29 mouse cellular contexts compared by ENCODE assay signal in genomic region chr7:131318340-131318739, GRCm38 (mm10). TPM values are rescaled to one million over a fixed set of nuclear protein-coding genes. Genes with fewer than 3 reads are reported as not detected.
DNase-seq lines count a peak whose midpoint lies in the region; ATAC-seq lines count a peak whose summit lies in the region.
"Had no signal": no experiment of that assay in that cellular context is flagged by ENCODE, and none has a peak within 500 bp of the region (broad histone marks: within the 10 kb centered on the region; RNA-seq: fewer than 3 reads in every experiment).

No protein-coding gene starts in this region.

- H3K27me3 ChIP-seq in heart, embryonic 15.5 days = no peaks in the 10 kb centered on the region
- H3K27me3 ChIP-seq in kidney, embryonic 15.5 days = no peaks in the 10 kb centered on the region
- H3K27me3 ChIP-seq: embryonic facial prominence, embryonic 15.5 days; hindbrain, embryonic 12.5 days had no signal

- H3K4me2 ChIP-seq in heart, embryonic 15.5 days = peak overlapping the region; percentile 27
- H3K4me2 ChIP-seq in kidney, embryonic 15.5 days = no peak overlapping the region
- H3K4me2 ChIP-seq: embryonic facial prominence, embryonic 15.5 days; hindbrain, embryonic 12.5 days had no signal

- no peak for DNase-seq in frontal cortex, postnatal 36 days (ENCODE audit: low spot score in 2 of 2)
- DNase-seq in heart, postnatal 10 days = no peak
- DNase-seq in kidney, adult 9 months = no peak
- DNase-seq in layer of hippocampus, postnatal 25 days (ENCODE audit: extremely low spot score in 1 of 2, low spot score in 1 of 2) = no peak
- DNase-seq: adrenal gland, adult 8-10 months; adrenal gland, postnatal 36 days; B cell, adult 2 months; cerebellum, adult 11 months; cerebellum, adult 8-10 months; cerebellum, postnatal 14 days; gastrocnemius, postnatal 10 days; heart, postnatal 4 days; kidney, adult 11 months had no signal

- ATAC-seq in frontal cortex, adult (ENCODE audit: low TSS enrichment) = peak; percentile 62
- no peak for ATAC-seq in heart, embryonic 15.5 days (replicated peaks; ENCODE audit: insufficient number of reproducible peaks, insufficient read depth, low FRiP score, low read depth)
- ATAC-seq in kidney, embryonic 15.5 days (replicated peaks; ENCODE audit: low FRiP score) = 0 out of 2 replicates have a peak, but pooled peaks have one; percentile 15
- ATAC-seq: CD4-positive, CD25-positive, alpha-beta regulatory T cell, adult 4 months; forebrain, embryonic 14.5 days; hindbrain, embryonic 16.5 days had no signal

- intact Hi-C loops in heart, postnatal 10 days (cut with DNase I) = no loop called here

- H3K9ac ChIP-seq in heart, embryonic 15.5 days = no peak overlapping the region
- H3K9ac ChIP-seq in kidney, embryonic 15.5 days = no peak overlapping the region
- H3K9ac ChIP-seq: embryonic facial prominence, embryonic 15.5 days; hindbrain, embryonic 12.5 days had no signal

- no peak overlapping the region for H3K27ac ChIP-seq in heart, embryonic 15.5 days
- no peak overlapping the region for H3K27ac ChIP-seq in kidney, embryonic 15.5 days
- H3K27ac ChIP-seq: embryonic facial prominence, embryonic 15.5 days; forebrain, embryonic 10.5 days; hindbrain, embryonic 12.5 days had no signal

- H3K36me3 ChIP-seq in heart, embryonic 15.5 days = no peaks in the 10 kb centered on the region
- no peaks in the 10 kb centered on the region for H3K36me3 ChIP-seq in kidney, embryonic 15.5 days
- H3K36me3 ChIP-seq: embryonic facial prominence, embryonic 15.5 days; forebrain, embryonic 10.5 days; G1E; hindbrain, embryonic 12.5 days had no signal

- H3K4me3 ChIP-seq in heart, embryonic 15.5 days = no peak overlapping the region
- no peak overlapping the region for H3K4me3 ChIP-seq in kidney, embryonic 15.5 days (replicated peaks)
- H3K4me3 ChIP-seq: embryonic facial prominence, embryonic 15.5 days; erythroblast, embryonic 14.5 days; forebrain, embryonic 10.5 days; hindbrain, embryonic 12.5 days had no signal

- WGBS in heart, embryonic 15.5 days = 51% methylated on average over 5 of the region's 7 CpGs
- WGBS in kidney, embryonic 15.5 days = 50% methylated on average over 5 of the region's 7 CpGs

- peaks cover 3% of the 10 kb centered on the region; the same call in 1 of the 2 replicates for H3K4me1 ChIP-seq in heart, embryonic 15.5 days (replicated peaks)
- H3K4me1 ChIP-seq in kidney, embryonic 15.5 days = no peaks in the 10 kb centered on the region
- H3K4me1 ChIP-seq: embryonic facial prominence, embryonic 15.5 days; forebrain, embryonic 10.5 days; hindbrain, embryonic 12.5 days had no signal

- no peaks in the 10 kb centered on the region for H3K9me3 ChIP-seq in heart, embryonic 15.5 days (replicated peaks)
- no peaks in the 10 kb centered on the region for H3K9me3 ChIP-seq in kidney, embryonic 15.5 days (replicated peaks)
- H3K9me3 ChIP-seq: embryonic facial prominence, embryonic 15.5 days; forebrain, embryonic 10.5 days; G1E; hindbrain, embryonic 12.5 days had no signal

RNA-seq across cellular contexts. Expression of gene Cuzd1, which starts 3.8 kb away (rescaled TPM):
- 0.62 and 0.68 TPM in 2 replicates for polyA plus RNA-seq in heart, embryonic 15.5 days (2015; fragmentation: Nextera tagmentation; extraction: Ambion mirVana)
- not detected for total RNA-seq in heart, postnatal 10 days (2021)
- not detected in 2 replicates for polyA plus RNA-seq in kidney, embryonic 15.5 days (2015; fragmentation: Nextera tagmentation; extraction: Ambion mirVana)
- total RNA-seq in layer of hippocampus, postnatal 25 days (2021) = not detected
- total RNA-seq: adrenal gland, adult 8-10 months; adrenal gland, postnatal 36 days; common myeloid progenitor, adult 5-6 weeks; gastrocnemius, postnatal 10 days; gastrocnemius, postnatal 4 days had no signal
- polyA plus RNA-seq: CD4-positive, CD25-positive, alpha-beta regulatory T cell, adult 4 months; embryonic facial prominence, embryonic 11.5 days; erythroblast, embryonic 14.5 days; forebrain, embryonic 10.5 days; forebrain, embryonic 14.5 days; G1E; hindbrain, embryonic 12.5 days; hindbrain, embryonic 16.5 days; intestine, embryonic 14.5 days had no signal

RNA-seq across cellular contexts. Expression of gene Fam24b, which starts 11.0 kb away (rescaled TPM):
- not detected in 2 replicates for polyA plus RNA-seq in heart, embryonic 15.5 days (2015; fragmentation: Nextera tagmentation; extraction: Ambion mirVana)
- total RNA-seq in heart, postnatal 10 days (2021) = not detected
- polyA plus RNA-seq in kidney, embryonic 15.5 days (2015; fragmentation: Nextera tagmentation; extraction: Ambion mirVana) = not detected in 2 replicates
- total RNA-seq in layer of hippocampus, postnatal 25 days (2021) = not detected
- total RNA-seq: adrenal gland, adult 8-10 months; adrenal gland, postnatal 36 days; common myeloid progenitor, adult 5-6 weeks; G1E; gastrocnemius, postnatal 10 days; gastrocnemius, postnatal 4 days; heart, postnatal 4 days had no signal
- polyA plus RNA-seq: brain, embryonic 14.5 days; CD4-positive, CD25-positive, alpha-beta regulatory T cell, adult 4 months; embryonic facial prominence, embryonic 11.5 days; embryonic facial prominence, embryonic 15.5 days; erythroblast, embryonic 14.5 days; forebrain, embryonic 10.5 days; forebrain, embryonic 14.5 days; G1E; hindbrain, embryonic 12.5 days; hindbrain, embryonic 16.5 days had no signal

RNA-seq across cellular contexts. Expression of gene Fam24a, which starts 15.3 kb away (rescaled TPM):
- not detected in 2 replicates for polyA plus RNA-seq in heart, embryonic 15.5 days (2015; fragmentation: Nextera tagmentation; extraction: Ambion mirVana)
- total RNA-seq in heart, postnatal 10 days (2021) = not detected
- 0.24 TPM in 1 of 2 replicates, not detected in the other for polyA plus RNA-seq in kidney, embryonic 15.5 days (2015; fragmentation: Nextera tagmentation; extraction: Ambion mirVana)
- not detected for total RNA-seq in layer of hippocampus, postnatal 25 days (2021)
- total RNA-seq: adrenal gland, adult 8-10 months; adrenal gland, postnatal 36 days; common myeloid progenitor, adult 5-6 weeks; G1E; gastrocnemius, postnatal 10 days; gastrocnemius, postnatal 4 days; heart, postnatal 4 days had no signal
- polyA plus RNA-seq: brain, embryonic 14.5 days; CD4-positive, CD25-positive, alpha-beta regulatory T cell, adult 4 months; embryonic facial prominence, embryonic 11.5 days; embryonic facial prominence, embryonic 15.5 days; erythroblast, embryonic 14.5 days; forebrain, embryonic 10.5 days; forebrain, embryonic 14.5 days; G1E; hindbrain, embryonic 12.5 days; hindbrain, embryonic 16.5 days; intestine, embryonic 14.5 days had no signal

RNA-seq across cellular contexts. Expression of gene 2310057M21Rik, which starts 44.2 kb away (rescaled TPM):
- polyA plus RNA-seq in heart, embryonic 15.5 days (2015; fragmentation: Nextera tagmentation; extraction: Ambion mirVana) = 15.4 and 16.1 TPM in 2 replicates
- total RNA-seq in heart, postnatal 10 days (2021) = 10 to 100 TPM; 14.2 to 16.1 TPM
- 22.1 and 22.7 TPM in 2 replicates for polyA plus RNA-seq in kidney, embryonic 15.5 days (2015; fragmentation: Nextera tagmentation; extraction: Ambion mirVana)
- total RNA-seq in layer of hippocampus, postnatal 25 days (2021) = 10 to 100 TPM; 31.4 to 32.1 TPM

RNA-seq across cellular contexts. Expression of gene Pstk, which starts 52.6 kb away (rescaled TPM):
- 79.6 and 84.9 TPM in 2 replicates for polyA plus RNA-seq in heart, embryonic 15.5 days (2015; fragmentation: Nextera tagmentation; extraction: Ambion mirVana)
- total RNA-seq in heart, postnatal 10 days (2021) = 10 to 100 TPM; 51.7 to 55.1 TPM
- 62.6 and 63.0 TPM in 2 replicates for polyA plus RNA-seq in kidney, embryonic 15.5 days (2015; fragmentation: Nextera tagmentation; extraction: Ambion mirVana)
- 10 to 100 TPM; 47.9 to 57.1 TPM for total RNA-seq in layer of hippocampus, postnatal 25 days (2021)
